Mouse (Mus musculus) intestine, postnatal 0 days (tissue): Measurements from ENCODE around the gene Gm13278. TPM values are rescaled to one million over a fixed set of nuclear protein-coding genes. Genes with fewer than 3 reads are reported as not detected.
"Not testable (repeated sequence)": the region's sequence is repeated elsewhere in the genome, so short reads cannot be mapped to it uniquely, and the experiment has no call there.

Experiments used
- ATAC-seq: fragments of 200-750 bp; cut with Nextera tagmentation; 2 replicates; pipeline ENCODE4 v1.8.0; 2017; ENCODE audit warnings: mild to moderate bottlenecking, moderate TSS enrichment, moderate library complexity
- H3K27ac ChIP-seq: fragments of 300-500 bp; sonication (generic); 2 replicates; pipeline ENCODE4 v1.5.1; 2014; ENCODE audit warnings: mild to moderate bottlenecking, low read depth, low read length, moderate library complexity
- H3K27me3 ChIP-seq: fragments of 300-500 bp; sonication (generic); replicated peaks from 2 replicates; pipeline ENCODE4 v1.6.1; 2014; ENCODE audit warnings: low read length, mixed read lengths; ENCODE audit not compliant: control insufficient read depth, insufficient read depth
- H3K36me3 ChIP-seq: fragments of 300-500 bp; sonication (generic); 2 replicates; pipeline ENCODE4 v1.6.1; 2014; ENCODE audit warnings: mild to moderate bottlenecking, moderate library complexity; ENCODE audit not compliant: control insufficient read depth, insufficient read depth
- H3K4me1 ChIP-seq: fragments of 300-500 bp; sonication (generic); replicated peaks from 2 replicates; pipeline ENCODE4 v1.6.1; 2014; ENCODE audit warnings: antibody characterized with exemption, low read length, mixed read lengths; ENCODE audit not compliant: control insufficient read depth, insufficient read depth
- H3K4me2 ChIP-seq: fragments of 300-500 bp; sonication (generic); replicated peaks from 2 replicates; pipeline ENCODE4 v1.6.1; 2014; ENCODE audit warnings: low read depth, mild to moderate bottlenecking, moderate library complexity
- H3K4me3 ChIP-seq: fragments of 300-500 bp; sonication (generic); 2 replicates; pipeline ENCODE4 v1.5.1; 2014; ENCODE audit warnings: low read depth, low read length
- H3K9ac ChIP-seq: fragments of 300-500 bp; sonication (generic); 2 replicates; pipeline ENCODE4 v1.6.1; 2014; ENCODE audit warnings: mild to moderate bottlenecking, low read depth, low read length
- H3K9me3 ChIP-seq: fragments of 300-500 bp; sonication (generic); 2 replicates; pipeline ENCODE4 v1.6.1; 2016; ENCODE audit warnings: mixed run types; ENCODE audit not compliant: control insufficient read depth
- CTCF ChIP-seq: sonication (generic); IDR thresholded peaks from 2 replicates; pipeline ENCODE4 v1.5.1; 2016; ENCODE audit warnings: low read depth, mild to moderate bottlenecking, control low read depth, antibody characterized with exemption, moderate library complexity
- WGBS: fragments of 180-500 bp; shearing (Covaris S2); extraction: QIAGEN DNeasy Blood & Tissue Kit; methylation state at CpG from one replicate; pipeline ENCODE4 v1.1.7; 2014; 5-methylcytosine and 5-hydroxymethylcytosine counted together
- polyA plus RNA-seq: library from polyadenylated mRNA; unstranded; fragments of >200 nt; fragmentation: Nextera tagmentation; extraction: Ambion mirVana; gene quantifications from 2 replicates; pipeline ENCODE4 v1.2.1, GENCODE M21; 2015

The Gm13278 gene
- polyA plus RNA-seq, 1 experiment from 2014 or later = not detected

- not testable (repeated sequence) for ATAC-seq, H3K27ac ChIP-seq, H3K4me3 ChIP-seq, H3K36me3 ChIP-seq, H3K9ac ChIP-seq, H3K4me2 ChIP-seq, H3K27me3 ChIP-seq, H3K4me1 ChIP-seq, H3K9me3 ChIP-seq
- no CpG with 5 or more reads among the region's 34 CpGs for WGBS
- TF ChIP-seq CTCF = peak; percentile 53
Measured at GRCm38 (mm10) chr4:88805761-88806160, 14.4 kb downstream of the Gm13278 start.

DNA sequence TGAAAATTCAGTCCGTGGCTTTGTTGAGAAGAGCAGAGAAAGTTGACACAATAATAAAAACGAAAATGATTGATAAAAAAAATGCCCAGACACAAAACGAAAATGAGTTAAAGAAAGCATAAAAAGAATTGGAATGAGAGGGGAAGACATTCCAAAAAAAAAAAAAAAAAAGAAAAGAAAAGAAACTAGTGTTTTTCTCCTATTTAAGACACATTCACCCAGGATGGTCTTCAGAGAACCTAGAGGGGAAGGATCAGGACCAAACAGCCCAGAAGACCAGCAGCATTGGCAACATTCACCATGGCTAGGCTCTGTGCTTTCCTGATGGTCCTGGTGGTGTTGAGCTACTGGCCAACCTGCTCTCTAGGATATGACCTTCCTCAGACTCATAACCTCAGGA is 24.6 kb downstream of the Gm13278 start, which contains the start of gene Ifna7:
Gene Ifna7, plus strand, starts transcription at position 301 of the 400 bp plus-strand sequence.
- WGBS = 52% methylated on average over 3 of the region's 3 CpGs
- H3K9ac ChIP-seq = no peak within 1 kb of the TSS
- H3K4me2 ChIP-seq = no peak within 1 kb of the TSS
- ATAC-seq = no peak
- no peaks in the 10 kb centered on the region for H3K27me3 ChIP-seq
- TF ChIP-seq CTCF = no peak
- no peak within 1 kb of the TSS for H3K4me3 ChIP-seq
- H3K4me1 ChIP-seq = no peaks in the 10 kb centered on the region
- no peak within 1 kb of the TSS for H3K27ac ChIP-seq
- H3K36me3 ChIP-seq = no peaks in the 10 kb centered on the region
- no peaks in the 10 kb centered on the region for H3K9me3 ChIP-seq

DNA sequence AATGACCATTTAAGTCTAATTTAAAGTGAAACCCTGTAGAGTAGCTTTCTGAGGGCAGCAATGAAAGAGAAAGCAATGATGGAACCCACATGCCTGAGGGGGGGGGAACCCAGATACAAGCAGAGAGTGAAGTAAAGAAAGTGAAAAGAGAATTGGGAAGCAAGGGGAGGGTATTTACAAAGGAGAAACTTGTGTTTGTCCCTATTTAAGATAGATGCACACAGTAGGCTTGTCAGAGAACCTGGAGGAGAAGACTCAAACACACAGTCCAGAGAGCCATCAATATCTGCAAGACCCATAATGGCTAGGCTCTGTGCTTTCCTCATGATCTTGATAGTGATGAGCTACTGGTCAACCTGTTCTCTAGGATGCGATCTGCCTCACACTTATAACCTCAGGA is 28.3 kb downstream of the Gm13278 start, which contains the start of gene Ifna11:
Gene Ifna11, plus strand, starts transcription at position 301 of the 400 bp plus-strand sequence.
- Histone ChIP-seq H3K4me1 (no peaks in the 10 kb centered on the region), H3K27ac (no peak within 1 kb of the TSS), H3K9me3 (no peaks in the 10 kb centered on the region), H3K27me3 (no peaks in the 10 kb centered on the region), H3K4me2 (no peak within 1 kb of the TSS), H3K9ac (no peak within 1 kb of the TSS), H3K36me3 (no peaks in the 10 kb centered on the region), H3K4me3 (no peak within 1 kb of the TSS)
- no peak for ATAC-seq
- WGBS = 70% methylated on average over 1 of the region's 1 CpGs
- TF ChIP-seq CTCF = no peak

DNA sequence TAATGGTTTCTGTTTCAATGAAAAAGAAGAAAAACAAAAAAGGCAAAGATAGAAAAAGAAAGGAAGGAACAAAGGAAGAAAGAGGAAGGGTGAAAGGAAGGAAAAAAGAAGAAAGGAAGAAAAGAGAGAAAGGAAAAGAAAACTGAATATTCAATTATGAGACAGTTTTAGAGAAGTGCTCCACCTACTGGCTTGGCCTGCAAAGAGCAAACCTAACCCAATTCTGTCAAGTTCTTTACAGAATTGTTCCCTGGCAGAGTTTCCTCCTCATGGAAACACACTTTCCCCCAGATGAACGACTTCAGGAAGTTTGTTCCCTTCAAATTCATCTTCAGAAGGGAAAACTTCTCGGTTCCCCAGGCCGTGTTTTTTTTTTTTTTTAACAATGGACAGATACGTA is 31.6 kb downstream of the Gm13278 start:
- Histone ChIP-seq H3K4me3 (no peak overlapping the region), H3K4me1 (no peaks in the 10 kb centered on the region), H3K27me3 (no peaks in the 10 kb centered on the region), H3K9me3 (no peaks in the 10 kb centered on the region), H3K27ac (no peak overlapping the region), H3K36me3 (no peaks in the 10 kb centered on the region), H3K4me2 (no peak overlapping the region), H3K9ac (no peak overlapping the region)
- WGBS = 24% methylated on average over 4 of the region's 4 CpGs
- ATAC-seq = no peak
- peak; percentile 62 for TF ChIP-seq CTCF

DNA sequence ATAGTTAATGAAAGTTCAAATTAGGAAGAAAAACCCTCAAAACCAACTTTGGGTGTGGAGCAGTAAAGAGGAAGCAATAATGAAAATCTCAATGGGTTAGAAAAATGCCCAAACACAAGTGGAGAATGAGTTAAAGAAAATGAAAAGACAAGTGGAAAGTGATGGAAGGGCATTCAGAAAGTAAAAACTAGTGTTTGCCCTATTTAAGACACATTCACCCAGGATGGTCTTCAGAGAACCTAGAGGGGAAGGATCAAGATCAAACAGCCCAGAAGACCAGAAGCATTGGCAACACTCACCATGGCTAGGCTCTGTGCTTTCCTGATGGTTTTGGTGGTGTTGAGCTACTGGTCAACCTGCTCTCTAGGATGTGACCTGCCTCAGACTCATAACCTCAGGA is 35.8 kb downstream of the Gm13278 start, which contains the start of gene Ifna6:
Gene Ifna6, plus strand, starts transcription at position 301 of the 400 bp plus-strand sequence.
- H3K9me3 ChIP-seq, H3K36me3 ChIP-seq, ATAC-seq, H3K27ac ChIP-seq, H3K27me3 ChIP-seq, H3K4me1 ChIP-seq, H3K4me3 ChIP-seq, H3K4me2 ChIP-seq, H3K9ac ChIP-seq: not testable (repeated sequence)

DNA sequence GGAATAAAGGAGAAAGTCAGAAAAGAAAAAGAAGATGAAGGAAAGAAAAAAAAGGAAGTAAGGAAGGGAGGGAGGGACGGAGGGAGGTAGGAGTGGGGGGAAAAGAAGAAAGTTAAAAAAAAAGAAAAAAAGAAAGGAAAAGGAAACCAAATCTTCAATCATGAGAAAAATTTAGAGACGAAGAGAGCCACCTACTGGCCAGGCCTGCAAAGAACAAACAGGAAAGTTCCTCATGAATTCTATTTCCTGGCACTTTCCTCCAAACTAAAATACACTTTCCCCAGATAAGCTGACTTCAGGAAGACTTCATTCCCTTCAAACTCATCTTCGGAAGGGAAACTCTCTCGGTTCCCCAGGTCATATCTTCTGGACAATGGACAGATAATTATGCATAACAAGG is 39.2 kb downstream of the Gm13278 start:
- ATAC-seq = no peak

GRCm38 (mm10) chr4:88835225-88835624 is 43.9 kb downstream of the Gm13278 start, which contains the start of gene Ifna5:
Gene Ifna5 (plus strand): TSS chr4:88835525.
- not testable (repeated sequence) for ATAC-seq, H3K4me2 ChIP-seq, H3K9me3 ChIP-seq, H3K27ac ChIP-seq, H3K36me3 ChIP-seq, H3K27me3 ChIP-seq, H3K4me1 ChIP-seq, H3K9ac ChIP-seq, H3K4me3 ChIP-seq
- 67% methylated on average over 1 of the region's 1 CpGs for WGBS

More for the DNA sequence above, 39.2 kb downstream of the Gm13278 start:
- Histone ChIP-seq H3K4me3 (no peak overlapping the region), H3K4me2 (no peak overlapping the region), H3K36me3 (no peaks in the 10 kb centered on the region), H3K4me1 (no peaks in the 10 kb centered on the region), H3K9ac (no peak overlapping the region), H3K27me3 (no peaks in the 10 kb centered on the region), H3K9me3 (no peaks in the 10 kb centered on the region), H3K27ac (no peak overlapping the region)
- peak; percentile 58 for TF ChIP-seq CTCF
- WGBS = 34% methylated on average over 4 of the region's 4 CpGs
